Mouse (Mus musculus) NIH3T3 (cell line): ENCODE measurements around the gene Chga.

Experiments
- DNase-seq: peaks from one replicate; pipeline ENCODE4 v3.0.0-alpha.2; 2012; ENCODE audit warnings: low read depth

Gene Chga

GRCm38 (mm10) chr12:102554721-102555516, at the start of gene Chga:
Gene Chga (plus strand): TSS chr12:102554969.
- DNase-seq = peak; percentile 64

- no peak for DNase-seq
Measured at GRCm38 (mm10) chr12:102505131-102505713, 49.5 kb upstream of the Chga start.

- no peak for DNase-seq
Measured at GRCm38 (mm10) chr12:102505949-102506348, 48.8 kb upstream of the Chga start.

- DNase-seq = no peak
Measured at GRCm38 (mm10) chr12:102511363-102511762, 43.4 kb upstream of the Chga start.

GRCm38 (mm10) chr12:102514151-102514550, 40.6 kb upstream of the Chga start:
- no peak for DNase-seq

- DNase-seq = no peak
Measured at GRCm38 (mm10) chr12:102514751-102515150, 40.0 kb upstream of the Chga start.

- DNase-seq = no peak
Measured at GRCm38 (mm10) chr12:102516151-102516550, 38.6 kb upstream of the Chga start.

- DNase-seq = no peak
Measured at GRCm38 (mm10) chr12:102517647-102518046, 37.1 kb upstream of the Chga start.

- no peak for DNase-seq
Measured at GRCm38 (mm10) chr12:102519929-102520720, 34.6 kb upstream of the Chga start.

GRCm38 (mm10) chr12:102521777-102522319, 32.9 kb upstream of the Chga start:
- DNase-seq = no peak

GRCm38 (mm10) chr12:102524216-102524615, 30.6 kb upstream of the Chga start:
- no peak for DNase-seq

GRCm38 (mm10) chr12:102524760-102525159, 30.0 kb upstream of the Chga start:
- DNase-seq = peak; percentile 75

GRCm38 (mm10) chr12:102527989-102528388, 26.8 kb upstream of the Chga start:
- DNase-seq = no peak

- no peak for DNase-seq
Measured at GRCm38 (mm10) chr12:102535796-102536195, 19.0 kb upstream of the Chga start.

GRCm38 (mm10) chr12:102540278-102540677, 14.5 kb upstream of the Chga start:
- no peak for DNase-seq

GRCm38 (mm10) chr12:102541168-102541567, 13.6 kb upstream of the Chga start:
- no peak for DNase-seq

GRCm38 (mm10) chr12:102545122-102545521, 9.6 kb upstream of the Chga start:
- DNase-seq = no peak

GRCm38 (mm10) chr12:102550529-102550928, 4.2 kb upstream of the Chga start:
- peak; percentile 90 for DNase-seq

- no peak for DNase-seq
Measured at GRCm38 (mm10) chr12:102551186-102551585, 3.6 kb upstream of the Chga start.

- DNase-seq = no peak
Measured at GRCm38 (mm10) chr12:102552001-102552400, 2.8 kb upstream of the Chga start.

- no peak for DNase-seq
Measured at GRCm38 (mm10) chr12:102553705-102554275, 979 bp upstream of the Chga start.

- no peak for DNase-seq
Measured at GRCm38 (mm10) chr12:102555850-102556249, 1.1 kb downstream of the Chga start.
